Mouse (Mus musculus) intestine, embryonic 14.5 days (tissue): ENCODE results near the gene 5730409E04Rik. TPM values are rescaled to one million over a fixed set of nuclear protein-coding genes. Genes with fewer than 3 reads are reported as not detected.
A peak's percentile ranks its signal among the peaks of the same experiment; 100 is the strongest.

ENCODE experiments used
- ATAC-seq: fragments of 200-750 bp; cut with Nextera tagmentation; replicated peaks from 2 replicates; pipeline ENCODE4 v1.8.0; 2017; ENCODE audit warnings: low read depth, moderate number of reproducible peaks, moderate TSS enrichment, moderate library complexity; ENCODE audit not compliant: low FRiP score, low TSS enrichment
- DNase-seq: peaks from one replicate; pipeline ENCODE4 v3.0.0-alpha.2; 2018; ENCODE audit warnings: low spot score
- H3K27ac ChIP-seq: fragments of 300-500 bp; sonication (generic); 2 replicates; pipeline ENCODE4 v1.5.1; 2014; ENCODE audit warnings: low read depth, mild to moderate bottlenecking, control low read depth
- H3K27me3 ChIP-seq: fragments of 300-500 bp; sonication (generic); replicated peaks from 2 replicates; pipeline ENCODE4 v1.6.1; 2014; ENCODE audit warnings: low read length, control low read depth; ENCODE audit not compliant: control insufficient read depth, insufficient read depth
- H3K36me3 ChIP-seq: fragments of 300-500 bp; sonication (generic); 2 replicates; pipeline ENCODE4 v1.6.1; 2014; ENCODE audit warnings: low read length, control low read depth; ENCODE audit not compliant: control insufficient read depth, insufficient read depth
- H3K4me1 ChIP-seq: fragments of 300-500 bp; sonication (generic); replicated peaks from 2 replicates; pipeline ENCODE4 v1.6.1; 2014; ENCODE audit warnings: low read length, control low read depth, mixed read lengths; ENCODE audit not compliant: control insufficient read depth, insufficient read depth
- H3K4me2 ChIP-seq: fragments of 300-500 bp; sonication (generic); 2 replicates; pipeline ENCODE4 v1.6.1; 2014; ENCODE audit warnings: low read length
- H3K4me3 ChIP-seq: fragments of 300-500 bp; sonication (generic); 2 replicates; pipeline ENCODE4 v1.5.1; 2014; ENCODE audit warnings: low read depth, low read length, control low read depth, mixed read lengths
- H3K9ac ChIP-seq: fragments of 300-500 bp; sonication (generic); 2 replicates; pipeline ENCODE4 v1.6.1; 2014; ENCODE audit warnings: mild to moderate bottlenecking, low read length
- H3K9me3 ChIP-seq: fragments of 300-500 bp; sonication (generic); 2 replicates; pipeline ENCODE4 v1.6.1; 2016; ENCODE audit warnings: low read length, control low read depth; ENCODE audit not compliant: control insufficient read depth
- WGBS: fragments of 180-500 bp; shearing (Covaris S2); extraction: QIAGEN DNeasy Blood & Tissue Kit; methylation state at CpG from one replicate; pipeline ENCODE4 v1.1.7; 2014; 5-methylcytosine and 5-hydroxymethylcytosine counted together
- polyA plus RNA-seq: library from polyadenylated mRNA; unstranded; fragments of >200 nt; fragmentation: Nextera tagmentation; extraction: Ambion mirVana; gene quantifications from 2 replicates; pipeline ENCODE4 v1.2.1, GENCODE M21; 2014

The 5730409E04Rik gene
- 2.6 and 3.4 TPM in 2 replicates for polyA plus RNA-seq

GRCm38 (mm10) chr4:126609606-126610181 is at the start of gene 5730409E04Rik:
5730409E04Rik (plus strand) TSS chr4:126609818.
- DNase-seq = peak; percentile 87
- 1% methylated on average over 48 of the region's 48 CpGs for WGBS
- peak within 1 kb of the TSS; percentile 69 for H3K4me2 ChIP-seq
- H3K4me1 ChIP-seq = no peaks in the 10 kb centered on the region
- 0 out of 2 replicates have a peak within 1 kb of the TSS, but pooled peaks have one; percentile 18 for H3K27ac ChIP-seq
- 0 out of 2 replicates have a peak, but pooled peaks cover 4% of the 10 kb centered on the region for H3K36me3 ChIP-seq
- H3K4me3 ChIP-seq = peak within 1 kb of the TSS; percentile 66
- H3K9ac ChIP-seq = peak within 1 kb of the TSS; percentile 69
- H3K27me3 ChIP-seq = no peaks in the 10 kb centered on the region
- peak; percentile 91 for ATAC-seq
- no peaks in the 10 kb centered on the region for H3K9me3 ChIP-seq

- ATAC-seq = no peak
- Histone ChIP-seq H3K9me3 (no peaks in the 10 kb centered on the region), H3K4me2 (no peak overlapping the region), H3K36me3 (peaks cover 76% of the 10 kb centered on the region), H3K27ac (no peak overlapping the region), H3K9ac (no peak overlapping the region), H3K4me3 (no peak overlapping the region), H3K4me1 (no peaks in the 10 kb centered on the region), H3K27me3 (no peaks in the 10 kb centered on the region)
- WGBS = 87% methylated on average over 6 of the region's 6 CpGs
- DNase-seq = no peak
Observed at GRCm38 (mm10) chr4:126563798-126564197, 45.8 kb upstream of the 5730409E04Rik start.

- H3K36me3 ChIP-seq = peaks cover 90% of the 10 kb centered on the region
- H3K4me2 ChIP-seq = no peak overlapping the region
- no peaks in the 10 kb centered on the region for H3K9me3 ChIP-seq
- DNase-seq (no peak), ATAC-seq (no peak)
- no peaks in the 10 kb centered on the region for H3K27me3 ChIP-seq
- no peak overlapping the region for H3K4me3 ChIP-seq
- 95% methylated on average over 4 of the region's 4 CpGs for WGBS
- no peaks in the 10 kb centered on the region for H3K4me1 ChIP-seq
- no peak overlapping the region for H3K9ac ChIP-seq
- H3K27ac ChIP-seq = no peak overlapping the region
Observed at GRCm38 (mm10) chr4:126567243-126567642, 42.4 kb upstream of the 5730409E04Rik start.

GRCm38 (mm10) chr4:126569783-126570182 is 39.8 kb upstream of the 5730409E04Rik start:
- H3K36me3 ChIP-seq = peaks cover 94% of the 10 kb centered on the region

GRCm38 (mm10) chr4:126576281-126576680 is 33.3 kb upstream of the 5730409E04Rik start:
- peaks cover 97% of the 10 kb centered on the region for H3K36me3 ChIP-seq

More at GRCm38 (mm10) chr4:126569783-126570182, 39.8 kb upstream of the 5730409E04Rik start:
- ATAC-seq = no peak
- H3K27ac ChIP-seq = no peak overlapping the region
- no peak overlapping the region for H3K4me3 ChIP-seq
- no peaks in the 10 kb centered on the region for H3K4me1 ChIP-seq
- 93% methylated on average over 3 of the region's 3 CpGs for WGBS
- peaks cover 5% of the 10 kb centered on the region; the same call in 1 of the 2 replicates for H3K9me3 ChIP-seq
- H3K9ac ChIP-seq = no peak overlapping the region
- DNase-seq = no peak
- H3K27me3 ChIP-seq = no peaks in the 10 kb centered on the region
- H3K4me2 ChIP-seq = no peak overlapping the region

GRCm38 (mm10) chr4:126577920-126578319 is 31.7 kb upstream of the 5730409E04Rik start:
- no peaks in the 10 kb centered on the region for H3K4me1 ChIP-seq
- no peak overlapping the region for H3K4me2 ChIP-seq
- 86% methylated on average over 3 of the region's 3 CpGs for WGBS
- H3K27me3 ChIP-seq = no peaks in the 10 kb centered on the region
- H3K9ac ChIP-seq = no peak overlapping the region
- no peak for DNase-seq
- H3K9me3 ChIP-seq = peaks cover 6% of the 10 kb centered on the region; the same call in 1 of the 2 replicates
- ATAC-seq = no peak
- peaks cover 95% of the 10 kb centered on the region for H3K36me3 ChIP-seq
- H3K4me3 ChIP-seq = no peak overlapping the region
- H3K27ac ChIP-seq = no peak overlapping the region

More at GRCm38 (mm10) chr4:126576281-126576680, 33.3 kb upstream of the 5730409E04Rik start:
- Histone ChIP-seq H3K4me1 (no peaks in the 10 kb centered on the region), H3K27me3 (no peaks in the 10 kb centered on the region), H3K4me3 (no peak overlapping the region), H3K4me2 (no peak overlapping the region), H3K27ac (no peak overlapping the region), H3K9me3 (peaks cover 6% of the 10 kb centered on the region; the same call in 1 of the 2 replicates), H3K9ac (no peak overlapping the region)
- DNase-seq (no peak), ATAC-seq (no peak)
- 95% methylated on average over 5 of the region's 5 CpGs for WGBS

- Histone ChIP-seq H3K4me3 (no peak overlapping the region), H3K4me1 (no peaks in the 10 kb centered on the region), H3K36me3 (peaks cover 93% of the 10 kb centered on the region), H3K27ac (no peak overlapping the region), H3K27me3 (no peaks in the 10 kb centered on the region), H3K9ac (no peak overlapping the region), H3K4me2 (no peak overlapping the region), H3K9me3 (peaks cover 6% of the 10 kb centered on the region; the same call in 1 of the 2 replicates)
- no peak for ATAC-seq
- 88% methylated on average over 2 of the region's 2 CpGs for WGBS
- DNase-seq = no peak
Observed at GRCm38 (mm10) chr4:126579077-126579476, 30.5 kb upstream of the 5730409E04Rik start.

- DNase-seq (no peak), ATAC-seq (no peak)
- WGBS = 95% methylated on average over 13 of the region's 13 CpGs
- Histone ChIP-seq H3K4me3 (no peak overlapping the region), H3K9me3 (no peaks in the 10 kb centered on the region), H3K27me3 (no peaks in the 10 kb centered on the region), H3K9ac (no peak overlapping the region), H3K4me1 (no peaks in the 10 kb centered on the region), H3K27ac (no peak overlapping the region), H3K4me2 (no peak overlapping the region), H3K36me3 (peaks cover 78% of the 10 kb centered on the region)
Observed at GRCm38 (mm10) chr4:126585739-126586138, 23.9 kb upstream of the 5730409E04Rik start.

GRCm38 (mm10) chr4:126592039-126592438 is 17.6 kb upstream of the 5730409E04Rik start:
- H3K9me3 ChIP-seq = no peaks in the 10 kb centered on the region
- ATAC-seq (no peak), DNase-seq (no peak)
- no peaks in the 10 kb centered on the region for H3K4me1 ChIP-seq
- H3K27ac ChIP-seq = no peak overlapping the region
- WGBS = 89% methylated on average over 6 of the region's 6 CpGs
- no peak overlapping the region for H3K4me2 ChIP-seq
- H3K36me3 ChIP-seq = peaks cover 57% of the 10 kb centered on the region
- no peaks in the 10 kb centered on the region for H3K27me3 ChIP-seq
- no peak overlapping the region for H3K4me3 ChIP-seq
- no peak overlapping the region for H3K9ac ChIP-seq
